Mouse (Mus musculus) ovary, adult 2 months (tissue): ENCODE measurements around the gene Ccdc43. TPM values are rescaled to one million over a fixed set of nuclear protein-coding genes. Genes with fewer than 3 reads are reported as not detected.

ENCODE experiments used
- polyA plus RNA-seq: library from polyadenylated mRNA; depleted of rRNA; stranded (reverse); fragments of >200 nt; gene quantifications from 2 replicates; pipeline ENCODE4 v1.2.3, GENCODE M21; 2012; rRNA removed

The Ccdc43 gene
- 4.3 and 5.3 TPM in 2 replicates for polyA plus RNA-seq

GRCm38 (mm10) chr11:102697338-102698017 lies at the start of gene Ccdc43:
TSS of gene Ccdc43 (minus strand) at chr11:102697782.

GRCm38 (mm10) chr11:102663416-102663815 lies 34.2 kb downstream of the Ccdc43 start, which contains the start of gene Meioc:
TSS of gene Meioc (plus strand) at chr11:102663716.

Other genes starting within 250 kb of the Ccdc43 start
- 11.2 and 16.0 TPM in 2 replicates for gene Itga2b, start 227.7 kb downstream of the Ccdc43 start, polyA plus RNA-seq
- 16.1 and 25.7 TPM in 2 replicates for gene Gpatch8, start 141.4 kb downstream of the Ccdc43 start, polyA plus RNA-seq
- 1.4 and 1.5 TPM in 2 replicates for gene Gm11627, start 118.3 kb downstream of the Ccdc43 start, polyA plus RNA-seq
- gene Fzd2, start 93.4 kb downstream of the Ccdc43 start, polyA plus RNA-seq = 87.2 and 118 TPM in 2 replicates
- not detected in 2 replicates for gene Meioc, start 34.1 kb downstream of the Ccdc43 start, polyA plus RNA-seq
- 6.2 and 6.4 TPM in 2 replicates for gene Adam11, start 63.7 kb upstream of the Ccdc43 start, polyA plus RNA-seq
- 7.1 and 9.9 TPM in 2 replicates for gene Gjc1, start 121.9 kb upstream of the Ccdc43 start, polyA plus RNA-seq
- 4.3 and 4.6 TPM in 2 replicates for gene Higd1b, start 138.1 kb upstream of the Ccdc43 start, polyA plus RNA-seq
- 125 and 137 TPM in 2 replicates for gene Eftud2, start 183.2 kb upstream of the Ccdc43 start, polyA plus RNA-seq
- 1.8 and 2.0 TPM in 2 replicates for gene Ccdc103, start 183.4 kb upstream of the Ccdc43 start, polyA plus RNA-seq
- 0.08 TPM in 1 of 2 replicates, not detected in the other for gene Fam187a, start 187.4 kb upstream of the Ccdc43 start, polyA plus RNA-seq
- 1.0 TPM in 2 replicates for gene Gfap, start 203.1 kb upstream of the Ccdc43 start, polyA plus RNA-seq
- 6.7 and 10.4 TPM in 2 replicates for gene Kif18b, start 227.3 kb upstream of the Ccdc43 start, polyA plus RNA-seq
- 1.3 and 2.5 TPM in 2 replicates for gene C1ql1, start 248.9 kb upstream of the Ccdc43 start, polyA plus RNA-seq